Mouse (Mus musculus) megakaryocyte-erythroid progenitor cell, adult 5-6 weeks (primary cell): ENCODE measurements around the gene Tet2. TPM values are rescaled to one million over a fixed set of nuclear protein-coding genes. Genes with fewer than 3 reads are reported as not detected.

Source experiments
- ATAC-seq: replicated peaks from 2 replicates; pipeline ENCODE4 v1.8.0; 2016; ENCODE audit warnings: mild to moderate bottlenecking, inconsistent platforms; ENCODE audit not compliant: severe bottlenecking, poor library complexity, low FRiP score, low TSS enrichment
- total RNA-seq, 2 experiments: library from RNA; stranded (forward) in 1 of 2; stranded (reverse) in 1 of 2; fragments of 200-1000, 215-1000 nt in 1 of 2; fragments of >200 nt in 1 of 2; fragmentation: Nextera tagmentation in 1 of 2; gene quantifications; 2 replicates each; pipeline ENCODE4 v1.2.3; 2014 to 2017

Gene Tet2
- total RNA-seq, 2 experiments from 2014 or later, result 29.9 to 38.7 TPM

DNA sequence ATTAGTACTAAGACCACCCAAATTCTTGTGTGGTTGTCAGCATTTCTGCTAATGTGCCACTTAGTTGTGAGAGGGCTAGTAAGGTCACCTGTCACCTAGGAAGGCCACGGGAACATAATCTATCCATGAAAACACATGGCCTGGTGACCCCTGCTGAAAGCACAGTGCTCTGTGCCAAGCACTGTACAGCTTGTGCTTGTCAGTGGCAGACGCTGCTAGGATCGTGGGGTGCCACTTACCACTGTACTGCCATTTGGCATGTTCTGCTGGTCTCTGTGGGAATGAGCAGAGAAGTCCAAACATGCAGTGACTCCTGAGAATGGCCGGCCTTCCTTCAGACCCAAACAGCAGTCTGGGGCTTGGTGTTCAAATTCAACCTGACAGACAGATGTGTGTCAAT lies 73.8 kb downstream of the Tet2 start:
- no peak for ATAC-seq

DNA sequence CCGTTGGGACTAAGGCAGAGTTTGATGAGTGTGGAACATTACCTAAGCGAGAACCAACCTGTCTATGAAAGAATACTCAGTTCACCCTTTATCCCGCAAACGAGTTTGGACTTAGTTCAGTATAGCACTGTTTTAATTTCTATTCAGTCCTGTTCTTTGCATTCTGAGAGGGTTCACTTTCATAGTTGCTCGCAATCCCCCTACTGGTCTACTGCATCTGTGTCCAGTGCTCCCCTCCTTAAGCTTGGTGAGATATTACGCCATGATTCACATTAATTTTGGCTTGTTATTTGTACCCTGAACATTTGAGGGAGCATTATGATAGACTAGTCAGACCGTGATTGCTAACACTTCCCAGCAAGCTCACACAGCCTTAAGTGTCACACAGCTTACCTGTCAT lies 76.1 kb downstream of the Tet2 start:
- no peak for ATAC-seq

DNA sequence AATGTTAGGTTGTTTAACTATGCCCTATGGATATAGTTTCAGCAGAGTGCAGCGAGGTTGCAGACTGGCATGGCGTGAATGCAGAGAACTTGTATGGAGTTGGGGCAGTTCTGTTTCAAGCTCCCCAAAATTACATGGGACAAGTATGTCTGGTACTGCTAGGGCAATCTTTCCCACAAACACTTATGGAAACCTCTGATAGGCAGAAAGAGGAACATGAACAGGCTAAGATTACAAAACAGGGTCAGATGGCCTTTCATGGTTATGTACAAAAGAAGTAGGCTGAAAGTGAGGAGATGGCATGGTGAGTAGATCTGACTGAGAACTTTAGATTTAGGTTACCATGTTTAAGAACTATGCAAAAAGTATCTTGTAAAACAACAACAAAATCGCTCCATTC lies 81.7 kb downstream of the Tet2 start:
- no peak; the same call in 1 of the 2 replicates for ATAC-seq

DNA sequence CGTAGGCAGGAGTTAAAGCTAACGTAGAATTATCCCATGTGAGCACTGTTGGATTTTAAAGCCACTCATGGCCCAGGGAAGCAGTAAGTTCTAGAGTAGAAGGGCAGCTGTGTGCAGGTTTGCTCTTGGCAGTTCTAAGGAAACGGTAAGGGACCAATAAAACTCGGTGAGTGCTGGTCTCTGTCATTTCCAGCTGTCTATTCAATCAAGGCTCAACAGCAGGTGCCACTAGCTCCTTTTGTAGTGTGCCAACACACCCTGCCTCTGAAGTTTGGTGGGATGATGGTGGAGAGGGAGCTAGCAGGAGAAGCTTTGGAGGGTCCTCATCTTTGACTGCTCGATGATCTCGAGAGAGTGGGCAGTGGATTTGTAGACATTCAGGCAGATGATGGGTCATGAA lies 82.5 kb downstream of the Tet2 start:
- no peak for ATAC-seq

DNA sequence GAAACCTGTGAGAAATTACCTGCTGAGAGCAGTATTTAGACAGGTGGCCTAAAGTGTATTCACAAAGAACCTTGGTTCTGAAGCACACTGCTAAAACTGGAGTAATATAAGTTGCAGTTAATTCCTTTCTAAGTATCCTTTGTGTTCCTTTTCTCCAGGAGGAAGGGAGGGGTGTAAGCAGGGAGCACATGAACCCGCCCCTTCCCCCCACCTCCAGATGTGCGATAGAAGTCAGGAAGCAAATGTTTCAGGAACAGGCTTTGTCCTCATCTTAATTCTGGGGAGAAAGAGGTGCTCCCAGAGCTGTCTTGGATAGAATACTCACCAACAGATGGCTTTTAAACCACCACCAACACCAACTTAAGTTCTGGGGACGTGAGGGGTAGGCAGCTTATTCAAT lies 82.9 kb downstream of the Tet2 start:
- no peak for ATAC-seq

DNA sequence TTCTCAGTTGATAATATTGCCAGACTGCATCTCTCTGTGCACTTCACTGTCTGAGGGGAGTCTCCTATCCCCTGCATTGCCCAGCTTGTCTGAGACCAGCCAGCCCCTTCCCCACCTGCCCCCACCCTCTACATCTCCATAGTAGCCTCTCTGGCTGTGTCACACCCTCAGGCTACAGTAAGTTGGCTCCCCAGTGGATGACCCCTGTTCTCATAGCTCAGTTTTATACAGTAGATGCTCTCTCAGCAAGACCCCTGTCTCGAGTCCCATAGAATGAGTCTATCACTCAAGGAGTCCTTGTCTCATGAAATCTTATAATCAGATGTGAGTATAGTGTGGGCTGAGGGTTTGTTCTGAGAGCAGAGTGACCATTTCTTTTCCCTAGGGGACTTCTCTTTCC lies 85.8 kb downstream of the Tet2 start:
- no peak for ATAC-seq

DNA sequence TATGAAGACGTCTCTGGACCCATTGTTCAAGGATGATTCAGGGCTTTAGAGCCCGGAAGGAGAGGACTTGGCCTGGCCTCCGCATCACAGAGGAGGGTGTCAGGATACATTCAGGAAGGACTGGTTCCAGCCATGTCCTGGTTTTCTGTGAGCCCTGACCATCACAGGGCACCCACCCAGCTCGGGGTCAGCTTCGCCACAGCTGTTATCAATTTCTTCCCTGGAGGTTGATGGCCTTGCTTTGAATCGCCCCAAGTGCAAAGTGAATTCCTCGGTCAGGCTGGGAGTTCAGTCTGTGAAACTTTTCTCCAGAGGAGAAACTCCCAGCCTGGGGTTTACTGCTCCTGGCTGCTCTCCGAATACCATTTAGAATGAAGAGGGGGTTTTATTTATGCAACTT lies 91.0 kb downstream of the Tet2 start:
- ATAC-seq, result no peak

DNA sequence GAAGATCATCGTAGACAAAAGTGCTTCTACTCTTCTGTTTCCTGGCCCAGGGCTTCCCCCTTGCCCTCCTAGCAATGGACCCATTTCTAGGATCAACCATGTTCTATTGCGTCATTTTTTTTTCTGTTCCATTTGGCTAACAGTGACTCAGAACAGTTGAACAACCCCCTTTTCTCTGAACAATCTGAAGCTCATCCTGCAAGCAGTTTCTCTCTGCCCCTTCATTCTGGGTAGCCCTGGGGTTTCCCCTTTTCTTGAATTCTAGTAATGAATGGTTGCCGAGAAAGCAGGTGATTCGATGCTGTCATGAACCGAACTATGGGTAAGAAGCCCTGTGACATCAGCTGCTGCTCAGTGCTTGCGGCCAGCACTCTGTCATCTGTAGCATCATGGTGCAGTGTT lies 108.0 kb downstream of the Tet2 start:
- no peak for ATAC-seq

DNA sequence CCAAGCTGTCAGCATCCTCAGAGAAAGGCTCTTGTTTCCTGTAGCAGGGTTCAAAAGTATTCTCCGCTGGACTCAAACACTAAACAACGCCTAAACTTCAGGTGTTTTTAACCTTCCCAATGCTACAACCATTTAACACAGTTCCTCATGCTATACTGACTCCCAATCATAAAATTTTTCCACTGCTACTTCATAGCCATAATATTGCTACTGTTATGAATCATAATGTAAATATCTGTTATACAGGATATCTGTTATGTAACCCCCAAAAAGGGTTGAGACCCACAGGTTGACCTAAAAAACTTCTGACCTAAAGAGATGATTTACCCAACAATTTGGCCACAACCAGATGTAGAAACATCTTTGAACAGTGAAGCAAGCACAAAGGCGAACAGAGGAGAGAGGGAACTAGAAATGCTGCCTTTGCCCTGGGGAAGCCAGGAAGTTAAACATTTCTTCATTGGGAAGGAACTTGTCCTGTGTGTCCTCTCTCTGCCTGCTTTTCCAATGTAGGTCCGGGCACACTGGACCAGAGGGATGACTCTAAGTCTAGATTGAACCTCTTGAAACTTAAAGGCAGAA lies 108.6 kb downstream of the Tet2 start:
- ATAC-seq, result no peak

DNA sequence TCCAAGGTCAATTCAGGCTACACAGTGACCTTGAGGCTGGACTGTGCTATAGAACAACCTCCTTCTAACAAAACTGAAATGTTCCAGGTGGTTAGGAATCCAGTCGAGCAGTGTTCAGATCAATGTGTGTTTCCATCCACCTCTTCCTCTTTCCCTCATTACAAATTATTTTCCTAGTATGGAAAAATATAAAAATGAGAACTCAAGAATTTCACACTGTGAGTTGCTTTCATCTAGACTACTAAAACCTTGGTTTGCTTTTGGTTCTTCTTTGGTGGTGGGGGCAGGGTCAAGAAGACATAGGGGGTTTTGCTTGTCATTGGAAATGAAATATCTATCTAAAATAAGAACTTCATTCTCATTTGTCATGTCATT lies 109.2 kb downstream of the Tet2 start:
- no peak for ATAC-seq

DNA sequence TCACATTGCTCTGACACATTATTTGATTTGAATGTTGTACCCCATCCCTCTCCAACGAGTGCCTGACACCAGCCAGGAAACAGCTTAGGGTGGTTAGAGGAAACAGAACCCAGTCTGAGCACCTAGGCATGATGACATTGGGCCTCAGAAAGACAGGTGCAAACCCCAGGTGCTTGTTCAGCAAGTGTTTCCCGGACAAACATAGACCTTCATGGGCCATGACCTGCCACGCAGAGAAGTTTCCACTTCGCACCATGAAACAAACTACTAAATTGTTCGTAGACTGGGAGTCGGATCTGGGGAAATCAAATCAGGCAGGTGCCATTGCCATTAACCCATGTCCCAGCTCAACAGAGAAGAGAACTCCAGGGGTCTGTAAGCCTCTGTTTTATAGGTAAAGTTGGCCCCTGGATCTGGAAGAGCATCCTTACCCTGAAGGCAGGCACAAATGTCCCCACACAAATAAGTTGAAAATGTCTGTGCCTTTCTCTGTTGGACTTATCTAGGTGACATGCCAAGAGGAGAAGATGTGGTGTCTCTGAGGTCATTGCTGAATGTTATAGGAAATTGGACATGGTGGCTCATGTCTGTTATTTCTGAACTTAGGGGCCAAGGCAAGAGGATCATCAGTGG lies 109.7 kb downstream of the Tet2 start:
- no peak for ATAC-seq

DNA sequence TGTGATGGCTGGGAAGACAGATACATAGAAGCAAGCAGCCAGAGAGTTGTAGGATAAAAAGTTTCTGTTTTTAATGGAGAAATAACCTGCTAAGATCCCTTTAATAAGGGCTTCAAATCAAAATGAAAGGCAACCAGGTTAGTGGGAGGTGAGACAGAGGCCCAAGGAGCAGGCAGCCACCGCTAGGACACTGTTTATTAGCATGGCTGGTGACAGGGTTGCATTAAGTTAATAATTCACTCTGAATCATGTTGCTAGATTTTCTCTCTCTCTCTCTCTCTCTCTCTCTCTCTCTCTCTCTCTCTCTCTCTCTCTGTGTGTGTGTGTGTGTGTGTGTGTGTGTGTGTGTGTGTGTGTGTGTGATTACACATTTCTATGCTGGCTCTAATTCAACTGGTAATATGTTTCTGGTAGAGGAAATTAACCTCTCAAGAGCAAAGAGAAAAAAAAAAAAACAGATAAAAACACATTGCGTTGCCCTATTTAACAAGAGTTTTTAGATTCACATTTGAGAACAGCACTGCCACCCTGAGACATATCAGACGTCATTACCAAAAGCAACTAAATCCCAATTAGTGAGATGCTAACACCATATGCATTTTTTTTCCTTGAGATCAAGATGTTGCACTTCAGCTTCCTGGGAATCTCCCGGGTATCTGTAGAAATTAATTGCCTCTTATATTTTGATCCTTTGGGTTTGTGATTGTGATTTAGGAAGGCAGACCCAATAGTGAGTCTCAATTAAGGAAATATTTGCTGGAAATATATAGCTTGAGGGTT lies 115.4 kb downstream of the Tet2 start:
- ATAC-seq, result no peak

DNA sequence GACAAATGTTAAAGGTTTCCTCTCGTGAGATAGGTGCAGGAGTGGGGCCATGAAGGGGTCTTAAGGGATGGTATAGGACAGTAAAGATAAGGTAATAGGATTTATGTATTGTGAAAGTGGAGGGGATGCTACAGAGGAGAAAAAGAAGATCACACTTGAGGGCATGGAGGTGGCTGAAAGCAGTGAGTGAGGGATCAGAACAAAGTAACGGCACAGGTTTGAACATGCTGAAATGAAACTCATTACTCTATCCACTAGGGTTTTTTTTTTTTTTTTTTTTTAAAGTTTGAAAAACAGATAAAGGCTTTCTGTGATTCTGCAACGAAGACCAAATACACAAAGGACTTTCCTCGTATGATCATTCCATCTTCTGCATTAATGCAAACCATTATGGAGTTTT lies 116.9 kb downstream of the Tet2 start:
- ATAC-seq, result no peak

DNA sequence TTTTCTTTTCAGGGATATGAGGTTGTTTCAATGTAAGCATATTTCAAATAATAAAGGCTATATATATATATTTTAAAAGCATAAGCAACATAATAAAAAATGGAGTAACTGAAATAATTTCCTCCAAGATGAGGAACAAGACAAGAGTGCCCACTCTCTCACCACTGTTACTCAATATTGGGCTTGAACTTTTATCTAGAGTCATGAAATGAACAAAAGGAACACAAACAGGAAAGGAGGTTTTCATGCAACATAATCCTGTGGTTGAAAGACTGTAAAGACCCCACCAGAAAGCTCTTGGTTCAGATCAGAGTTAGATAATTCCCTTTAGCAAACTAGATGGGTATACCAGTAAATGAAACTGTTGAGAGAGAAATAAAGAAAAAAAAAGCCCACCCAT lies 121.9 kb downstream of the Tet2 start:
- no peak for ATAC-seq

DNA sequence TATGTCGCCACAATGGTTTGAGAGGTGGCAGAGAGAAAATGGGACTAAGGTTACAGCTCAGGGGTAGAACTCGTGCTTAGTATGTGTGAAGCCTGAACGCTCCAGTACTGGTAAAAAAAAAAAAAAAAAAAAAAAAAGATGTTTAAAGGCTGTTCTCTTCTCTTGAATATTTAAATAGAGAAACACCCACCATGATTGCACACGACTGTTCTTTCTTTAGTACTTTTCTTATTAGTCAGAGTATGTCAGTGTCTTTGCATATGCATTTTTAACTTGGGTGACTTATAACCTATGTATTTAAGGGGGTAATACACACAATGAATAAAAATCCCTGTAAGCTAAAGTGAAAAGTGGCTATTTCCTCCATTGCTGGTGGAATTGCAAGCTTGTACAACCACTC lies 130.2 kb downstream of the Tet2 start:
- ATAC-seq, result no peak

Other genes starting within 250 kb of the Tet2 start
- gene Ppa2, start 235.0 kb downstream of the Tet2 start, total RNA-seq (2014; fragmentation: Nextera tagmentation), result 62.3 and 99.2 TPM in 2 replicates
- gene Ppa2, start 235.0 kb downstream of the Tet2 start, total RNA-seq (2017), result 109 and 119 TPM in 2 replicates